Mouse (Mus musculus): ENCODE measurements around the gene Tomm70a. TPM values are rescaled to one million over a fixed set of nuclear protein-coding genes. Genes with fewer than 3 reads are reported as not detected.
"Not testable (repeated sequence)": the region's sequence is repeated elsewhere in the genome, so short reads cannot be mapped to it uniquely, and the experiment has no call there.

Gene Tomm70a
- polyA plus RNA-seq, 1 experiment from 2014 or later, result 85.7 TPM

DNA sequence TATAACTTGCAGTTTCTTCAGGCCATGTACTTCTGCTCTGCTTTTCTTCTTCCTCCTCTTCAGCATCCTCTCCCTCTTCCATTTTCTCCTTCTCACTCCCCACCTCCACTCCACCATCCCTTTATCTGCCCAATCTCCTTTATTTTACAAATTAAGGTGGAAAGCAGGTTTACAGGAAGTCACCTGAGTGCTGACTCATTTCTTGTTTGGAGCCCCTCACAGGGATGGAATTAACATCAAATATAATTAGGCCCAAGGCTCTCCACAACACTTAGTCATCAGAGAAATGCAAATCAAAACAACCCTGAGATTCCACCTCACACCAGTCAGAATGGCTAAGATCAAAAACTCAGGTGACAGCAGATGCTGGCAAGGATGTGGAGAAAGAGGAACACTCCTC is 53.0 kb downstream of the Tomm70a start:
- not testable (repeated sequence) for H3K4me3 ChIP-seq (ENCODE audit: low read depth, low read length); H3K4me2 ChIP-seq (ENCODE audit: low read depth, low read length); H3K9me3 ChIP-seq (ENCODE audit: control insufficient read depth, low read length); H3K27ac ChIP-seq (ENCODE audit: low read depth, low read length); ATAC-seq (ENCODE audit: low read depth); H3K27me3 ChIP-seq (ENCODE audit: control insufficient read depth, insufficient read depth, low read length); H3K9ac ChIP-seq (replicated peaks; ENCODE audit: low read depth, low read length); H3K4me1 ChIP-seq (ENCODE audit: control insufficient read depth, insufficient read depth, low read length)
- peaks cover 15% of the 10 kb centered on the region for H3K36me3 ChIP-seq (ENCODE audit: control insufficient read depth, insufficient read depth, low read length)

GRCm38 (mm10) chr16:57175751-57176150 is 54.2 kb downstream of the Tomm70a start:
- Histone ChIP-seq H3K9ac (replicated peaks; ENCODE audit: low read depth, low read length) (no peak overlapping the region), H3K27ac (ENCODE audit: low read depth, low read length) (no peak overlapping the region), H3K9me3 (ENCODE audit: control insufficient read depth, low read length) (no peaks in the 10 kb centered on the region), H3K4me1 (ENCODE audit: control insufficient read depth, insufficient read depth, low read length) (no peaks in the 10 kb centered on the region), H3K36me3 (ENCODE audit: control insufficient read depth, insufficient read depth, low read length) (peaks cover 15% of the 10 kb centered on the region), H3K4me2 (ENCODE audit: low read depth, low read length) (no peak overlapping the region), H3K4me3 (ENCODE audit: low read depth, low read length) (no peak overlapping the region), H3K27me3 (ENCODE audit: control insufficient read depth, insufficient read depth, low read length) (no peaks in the 10 kb centered on the region)
- ATAC-seq (ENCODE audit: low read depth), result no peak
- 63% methylated on average over 2 of the region's 2 CpGs for WGBS

DNA sequence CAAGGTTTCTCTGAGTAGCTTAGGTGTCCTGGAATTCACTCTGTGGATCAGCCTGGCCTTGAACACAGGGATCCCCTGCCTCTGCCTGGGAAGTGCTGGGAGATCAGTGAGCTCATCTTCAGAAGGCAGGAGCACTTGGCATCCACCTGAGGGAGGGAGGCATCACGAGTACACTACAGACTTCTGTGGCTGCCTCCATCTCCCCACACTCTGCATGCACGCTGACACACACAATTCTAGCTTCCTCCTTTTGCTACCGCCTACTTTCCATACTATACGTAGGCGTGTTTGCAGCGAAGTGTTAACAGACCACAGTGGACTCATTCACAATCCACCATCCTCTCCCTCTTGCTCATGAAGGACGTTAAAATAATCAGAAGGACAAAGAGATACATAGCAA is 54.8 kb downstream of the Tomm70a start:
- Histone ChIP-seq H3K27ac (ENCODE audit: low read depth, low read length) (no peak overlapping the region), H3K4me3 (ENCODE audit: low read depth, low read length) (no peak overlapping the region), H3K9ac (replicated peaks; ENCODE audit: low read depth, low read length) (no peak overlapping the region), H3K27me3 (ENCODE audit: control insufficient read depth, insufficient read depth, low read length) (no peaks in the 10 kb centered on the region), H3K36me3 (ENCODE audit: control insufficient read depth, insufficient read depth, low read length) (peaks cover 14% of the 10 kb centered on the region), H3K4me2 (ENCODE audit: low read depth, low read length) (no peak overlapping the region), H3K4me1 (ENCODE audit: control insufficient read depth, insufficient read depth, low read length) (no peaks in the 10 kb centered on the region), H3K9me3 (ENCODE audit: control insufficient read depth, low read length) (no peaks in the 10 kb centered on the region)
- no peak for ATAC-seq (ENCODE audit: low read depth)
- WGBS, result 93% methylated on average over 7 of the region's 7 CpGs

DNA sequence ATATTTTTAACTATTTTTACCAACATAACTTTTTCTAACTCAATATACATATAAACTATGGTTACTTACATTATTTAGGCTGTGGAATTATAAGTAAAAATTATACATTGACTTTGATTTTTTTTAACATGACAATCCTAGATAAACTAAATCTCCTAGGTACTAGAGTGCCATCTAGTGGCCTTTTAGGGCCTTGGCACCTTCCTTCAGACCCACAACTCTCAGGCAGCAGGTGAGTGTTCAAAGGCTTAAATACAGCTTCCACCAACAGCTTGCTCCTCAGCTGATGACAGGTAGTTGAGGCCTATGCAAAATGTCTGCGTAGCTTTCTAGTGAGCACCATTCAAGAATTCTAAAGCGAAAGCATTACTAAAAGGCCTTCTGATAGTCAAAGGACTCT is 55.8 kb downstream of the Tomm70a start:
- Histone ChIP-seq H3K36me3 (ENCODE audit: control insufficient read depth, insufficient read depth, low read length) (peaks cover 18% of the 10 kb centered on the region), H3K4me3 (ENCODE audit: low read depth, low read length) (no peak overlapping the region), H3K4me2 (ENCODE audit: low read depth, low read length) (no peak overlapping the region), H3K9me3 (ENCODE audit: control insufficient read depth, low read length) (no peaks in the 10 kb centered on the region), H3K27ac (ENCODE audit: low read depth, low read length) (no peak overlapping the region), H3K27me3 (ENCODE audit: control insufficient read depth, insufficient read depth, low read length) (no peaks in the 10 kb centered on the region), H3K4me1 (ENCODE audit: control insufficient read depth, insufficient read depth, low read length) (no peaks in the 10 kb centered on the region), H3K9ac (replicated peaks; ENCODE audit: low read depth, low read length) (no peak overlapping the region)
- 61% methylated on average over 2 of the region's 2 CpGs for WGBS
- peak; percentile 38; the same call in 1 of the 2 replicates for ATAC-seq (ENCODE audit: low read depth)

DNA sequence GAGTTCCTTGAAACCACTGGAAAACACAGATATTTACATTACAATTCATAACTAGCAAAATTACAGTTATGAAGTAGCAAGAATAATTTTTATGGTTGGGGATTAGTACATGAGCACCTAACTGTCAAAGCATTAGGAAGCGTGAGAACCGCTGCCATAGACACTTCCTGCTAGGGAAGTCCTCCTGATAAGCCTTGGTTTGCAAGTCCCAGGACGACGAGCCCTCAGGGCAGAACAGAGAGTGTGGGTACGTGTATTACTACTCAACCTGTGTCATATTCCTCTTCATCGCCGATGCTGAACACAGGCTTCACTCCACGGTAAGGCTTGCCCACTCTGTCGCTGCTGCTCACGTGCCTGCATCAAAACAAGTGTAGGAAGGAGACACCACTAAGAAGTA is 56.2 kb downstream of the Tomm70a start:
- no peak overlapping the region for H3K27ac ChIP-seq (ENCODE audit: low read depth, low read length)
- ATAC-seq (ENCODE audit: low read depth), result no peak; the same call in 1 of the 2 replicates
- H3K9me3 ChIP-seq (ENCODE audit: control insufficient read depth, low read length), result no peaks in the 10 kb centered on the region
- no peak overlapping the region for H3K4me3 ChIP-seq (ENCODE audit: low read depth, low read length)
- 93% methylated on average over 10 of the region's 10 CpGs for WGBS
- H3K4me1 ChIP-seq (ENCODE audit: control insufficient read depth, insufficient read depth, low read length), result no peaks in the 10 kb centered on the region
- H3K36me3 ChIP-seq (ENCODE audit: control insufficient read depth, insufficient read depth, low read length), result peaks cover 18% of the 10 kb centered on the region
- H3K9ac ChIP-seq (replicated peaks; ENCODE audit: low read depth, low read length), result no peak overlapping the region
- H3K27me3 ChIP-seq (ENCODE audit: control insufficient read depth, insufficient read depth, low read length), result no peaks in the 10 kb centered on the region
- no peak overlapping the region for H3K4me2 ChIP-seq (ENCODE audit: low read depth, low read length)

DNA sequence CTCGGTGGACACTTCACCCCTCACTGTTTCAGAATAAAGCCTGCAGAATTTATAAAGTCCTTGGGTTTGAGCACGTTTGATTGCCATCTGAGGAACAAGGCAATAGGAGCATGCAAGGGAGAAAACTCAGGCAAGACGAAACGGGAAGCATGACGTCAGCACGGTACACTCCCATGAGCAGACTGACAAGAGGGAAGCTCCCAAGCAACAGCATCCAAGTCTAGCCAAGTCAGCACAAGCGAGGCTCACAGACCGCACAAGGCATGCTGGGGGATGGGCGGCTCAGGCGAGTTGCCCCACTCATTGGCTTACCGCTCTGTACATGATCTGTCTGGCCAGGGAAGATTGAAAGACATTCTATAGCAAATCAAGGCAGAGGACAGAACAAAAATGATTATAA is 59.7 kb downstream of the Tomm70a start:
- ATAC-seq (ENCODE audit: low read depth), result no peak
- Histone ChIP-seq H3K9ac (replicated peaks; ENCODE audit: low read depth, low read length) (no peak overlapping the region), H3K4me3 (ENCODE audit: low read depth, low read length) (no peak overlapping the region), H3K36me3 (ENCODE audit: control insufficient read depth, insufficient read depth, low read length) (peaks cover 35% of the 10 kb centered on the region), H3K27me3 (ENCODE audit: control insufficient read depth, insufficient read depth, low read length) (no peaks in the 10 kb centered on the region), H3K9me3 (ENCODE audit: control insufficient read depth, low read length) (no peaks in the 10 kb centered on the region), H3K4me1 (ENCODE audit: control insufficient read depth, insufficient read depth, low read length) (no peaks in the 10 kb centered on the region), H3K27ac (ENCODE audit: low read depth, low read length) (no peak overlapping the region), H3K4me2 (ENCODE audit: low read depth, low read length) (no peak overlapping the region)
- WGBS, result 89% methylated on average over 11 of the region's 11 CpGs

GRCm38 (mm10) chr16:57182037-57182436 is 60.5 kb downstream of the Tomm70a start:
- H3K4me1 ChIP-seq (ENCODE audit: control insufficient read depth, insufficient read depth, low read length), result no peaks in the 10 kb centered on the region
- H3K9ac ChIP-seq (replicated peaks; ENCODE audit: low read depth, low read length), result no peak overlapping the region
- no peak for ATAC-seq (ENCODE audit: low read depth)
- no peak overlapping the region for H3K4me3 ChIP-seq (ENCODE audit: low read depth, low read length)
- no peaks in the 10 kb centered on the region for H3K9me3 ChIP-seq (ENCODE audit: control insufficient read depth, low read length)
- H3K27me3 ChIP-seq (ENCODE audit: control insufficient read depth, insufficient read depth, low read length), result no peaks in the 10 kb centered on the region
- no peak overlapping the region for H3K27ac ChIP-seq (ENCODE audit: low read depth, low read length)
- H3K36me3 ChIP-seq (ENCODE audit: control insufficient read depth, insufficient read depth, low read length), result peaks cover 35% of the 10 kb centered on the region
- 95% methylated on average over 5 of the region's 5 CpGs for WGBS
- H3K4me2 ChIP-seq (ENCODE audit: low read depth, low read length), result no peak overlapping the region

DNA sequence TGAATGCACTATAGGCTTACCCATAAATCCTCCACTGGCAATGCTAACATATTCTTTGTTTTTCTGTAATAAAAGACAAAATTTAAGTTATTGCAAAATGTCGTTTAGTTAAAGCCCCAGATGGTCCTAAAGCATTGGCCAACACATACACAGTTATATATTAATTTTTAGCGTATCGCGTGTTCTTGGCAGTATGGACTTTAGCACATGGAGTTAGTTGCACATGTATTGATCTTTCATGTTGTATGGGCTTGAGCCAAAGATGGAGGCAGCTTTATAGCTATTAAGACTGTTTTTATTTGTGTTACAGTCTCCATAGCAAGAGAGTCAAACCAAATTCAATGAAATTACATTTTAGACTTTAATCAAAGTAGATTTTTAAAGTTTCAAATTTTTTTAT is 65.1 kb downstream of the Tomm70a start:
- no peak for ATAC-seq (ENCODE audit: low read depth)
- Histone ChIP-seq H3K9ac (replicated peaks; ENCODE audit: low read depth, low read length) (no peak overlapping the region), H3K27me3 (ENCODE audit: control insufficient read depth, insufficient read depth, low read length) (no peaks in the 10 kb centered on the region), H3K36me3 (ENCODE audit: control insufficient read depth, insufficient read depth, low read length) (peaks cover 38% of the 10 kb centered on the region), H3K9me3 (ENCODE audit: control insufficient read depth, low read length) (no peaks in the 10 kb centered on the region), H3K27ac (ENCODE audit: low read depth, low read length) (no peak overlapping the region), H3K4me3 (ENCODE audit: low read depth, low read length) (no peak overlapping the region), H3K4me2 (ENCODE audit: low read depth, low read length) (no peak overlapping the region), H3K4me1 (ENCODE audit: control insufficient read depth, insufficient read depth, low read length) (no peaks in the 10 kb centered on the region)
- 95% methylated on average over 4 of the region's 4 CpGs for WGBS

- Histone ChIP-seq H3K27ac (ENCODE audit: low read depth, low read length) (no peak overlapping the region), H3K27me3 (ENCODE audit: control insufficient read depth, insufficient read depth, low read length) (no peaks in the 10 kb centered on the region), H3K36me3 (ENCODE audit: control insufficient read depth, insufficient read depth, low read length) (peaks cover 22% of the 10 kb centered on the region; the same call in 1 of the 2 replicates), H3K4me1 (ENCODE audit: control insufficient read depth, insufficient read depth, low read length) (no peaks in the 10 kb centered on the region), H3K9me3 (ENCODE audit: control insufficient read depth, low read length) (no peaks in the 10 kb centered on the region), H3K4me2 (ENCODE audit: low read depth, low read length) (no peak overlapping the region), H3K9ac (replicated peaks; ENCODE audit: low read depth, low read length) (no peak overlapping the region), H3K4me3 (ENCODE audit: low read depth, low read length) (no peak overlapping the region)
- WGBS, result 89% methylated on average over 2 of the region's 2 CpGs
- ATAC-seq (ENCODE audit: low read depth), result no peak
Measured at GRCm38 (mm10) chr16:57189493-57189892, 68.0 kb downstream of the Tomm70a start.

GRCm38 (mm10) chr16:57190390-57190789 is 68.9 kb downstream of the Tomm70a start:
- WGBS, result 85% methylated on average over 8 of the region's 8 CpGs
- ATAC-seq (ENCODE audit: low read depth), result no peak
- H3K4me1 ChIP-seq (ENCODE audit: control insufficient read depth, insufficient read depth, low read length), result no peaks in the 10 kb centered on the region
- no peaks in the 10 kb centered on the region for H3K27me3 ChIP-seq (ENCODE audit: control insufficient read depth, insufficient read depth, low read length)
- H3K27ac ChIP-seq (ENCODE audit: low read depth, low read length), result no peak overlapping the region
- H3K9me3 ChIP-seq (ENCODE audit: control insufficient read depth, low read length), result no peaks in the 10 kb centered on the region
- peaks cover 22% of the 10 kb centered on the region; the same call in 1 of the 2 replicates for H3K36me3 ChIP-seq (ENCODE audit: control insufficient read depth, insufficient read depth, low read length)
- H3K4me3 ChIP-seq (ENCODE audit: low read depth, low read length), result no peak overlapping the region
- H3K4me2 ChIP-seq (ENCODE audit: low read depth, low read length), result no peak overlapping the region
- no peak overlapping the region for H3K9ac ChIP-seq (replicated peaks; ENCODE audit: low read depth, low read length)

Measured in neural tube, embryonic 14.5 days (tissue).